Mouse (Mus musculus): ENCODE measurements around the gene Gm49405.
A peak's percentile ranks its signal among the peaks of the same experiment; 100 is the strongest.

Gene Gm49405

GRCm38 (mm10) chr19:3988066-3988465 lies 12.4 kb upstream of the Gm49405 start:
- no peak for DNase-seq (ENCODE audit: low spot score)

GRCm38 (mm10) chr19:3988750-3989149 lies 11.7 kb upstream of the Gm49405 start:
- DNase-seq (ENCODE audit: low spot score): no peak

- DNase-seq (ENCODE audit: low spot score): no peak
Observed at GRCm38 (mm10) chr19:3990804-3991203, 9.6 kb upstream of the Gm49405 start.

- no peak for DNase-seq (ENCODE audit: low spot score)
Observed at GRCm38 (mm10) chr19:3991562-3991961, 8.9 kb upstream of the Gm49405 start.

GRCm38 (mm10) chr19:3991966-3992365 lies 8.5 kb upstream of the Gm49405 start:
- no peak for DNase-seq (ENCODE audit: low spot score)

GRCm38 (mm10) chr19:3992416-3992815 lies 8.0 kb upstream of the Gm49405 start, which contains the start of gene Tbx10:
TSS of gene Tbx10 (plus strand) at chr19:3992752.
- DNase-seq (ENCODE audit: low spot score): no peak

- DNase-seq (ENCODE audit: low spot score): no peak
Observed at GRCm38 (mm10) chr19:3994932-3995331, 5.5 kb upstream of the Gm49405 start.

GRCm38 (mm10) chr19:3995505-3995904 lies 4.9 kb upstream of the Gm49405 start:
- DNase-seq (ENCODE audit: low spot score): no peak

GRCm38 (mm10) chr19:3996106-3996505 lies 4.3 kb upstream of the Gm49405 start:
- DNase-seq (ENCODE audit: low spot score): no peak

GRCm38 (mm10) chr19:3996747-3997146 lies 3.7 kb upstream of the Gm49405 start:
- no peak for DNase-seq (ENCODE audit: low spot score)

- no peak for DNase-seq (ENCODE audit: low spot score)
Observed at GRCm38 (mm10) chr19:3997231-3997630, 3.2 kb upstream of the Gm49405 start.

GRCm38 (mm10) chr19:3998335-3998734 lies 2.1 kb upstream of the Gm49405 start:
- no peak for DNase-seq (ENCODE audit: low spot score)

GRCm38 (mm10) chr19:3999121-3999730 lies 1.2 kb upstream of the Gm49405 start:
- DNase-seq (ENCODE audit: low spot score): peak; percentile 20

GRCm38 (mm10) chr19:4000949-4001525 lies 611 bp downstream of the Gm49405 start:
- DNase-seq (ENCODE audit: low spot score): peak; percentile 24

GRCm38 (mm10) chr19:4001752-4002151 lies 1.3 kb downstream of the Gm49405 start:
- peak; percentile 30 for DNase-seq (ENCODE audit: low spot score)

GRCm38 (mm10) chr19:4003112-4003511 lies 2.7 kb downstream of the Gm49405 start, which contains the start of gene Doc2g:
TSS of gene Doc2g (plus strand) at chr19:4003313.
- no peak for DNase-seq (ENCODE audit: low spot score)

- no peak for DNase-seq (ENCODE audit: low spot score)
Observed at GRCm38 (mm10) chr19:4003641-4004040, 3.2 kb downstream of the Gm49405 start.

GRCm38 (mm10) chr19:4004331-4004730 lies 3.9 kb downstream of the Gm49405 start:
- no peak for DNase-seq (ENCODE audit: low spot score)

GRCm38 (mm10) chr19:4005091-4005490 lies 4.7 kb downstream of the Gm49405 start:
- no peak for DNase-seq (ENCODE audit: low spot score)

- no peak for DNase-seq (ENCODE audit: low spot score)
Observed at GRCm38 (mm10) chr19:4005971-4006370, 5.5 kb downstream of the Gm49405 start.

GRCm38 (mm10) chr19:4011086-4011485 lies 10.7 kb downstream of the Gm49405 start:
- DNase-seq (ENCODE audit: low spot score): no peak

- peak; percentile 97 for DNase-seq (ENCODE audit: low spot score)
Observed at GRCm38 (mm10) chr19:4012432-4013022, 12.1 kb downstream of the Gm49405 start, which contains the start of gene Ndufv1. TSS of gene Ndufv1 (minus strand) at chr19:4012806.

GRCm38 (mm10) chr19:4013066-4013465 lies 12.6 kb downstream of the Gm49405 start:
- DNase-seq (ENCODE audit: low spot score): no peak

All from MN1 (cell line).